Mouse (Mus musculus) kidney, postnatal 0 days (tissue): ENCODE data around the gene Tiam1. TPM values are rescaled to one million over a fixed set of nuclear protein-coding genes. Genes with fewer than 3 reads are reported as not detected.

Source experiments
- ATAC-seq: fragments of 200-750 bp; cut with Nextera tagmentation; replicated peaks from 2 replicates; pipeline ENCODE4 v1.8.0; 2017; ENCODE audit warnings: low read depth, moderate number of reproducible peaks, moderate TSS enrichment, moderate library complexity; ENCODE audit not compliant: low FRiP score
- DNase-seq: peaks from one replicate; pipeline ENCODE4 v3.0.0-alpha.2; 2016; ENCODE audit warnings: low spot score
- H3K27ac ChIP-seq: fragments of 300-500 bp; sonication (generic); 2 replicates; pipeline ENCODE4 v1.5.1; 2014; ENCODE audit warnings: mild to moderate bottlenecking
- H3K27me3 ChIP-seq: fragments of 300-500 bp; sonication (generic); 2 replicates; pipeline ENCODE4 v1.6.1; 2014; ENCODE audit warnings: low read length, mixed read lengths; ENCODE audit not compliant: insufficient read depth
- H3K36me3 ChIP-seq: fragments of 300-500 bp; sonication (generic); 2 replicates; pipeline ENCODE4 v1.6.1; 2014; ENCODE audit warnings: low read length, mixed read lengths; ENCODE audit not compliant: insufficient read depth
- H3K4me1 ChIP-seq: fragments of 300-500 bp; sonication (generic); replicated peaks from 2 replicates; pipeline ENCODE4 v1.6.1; 2014; ENCODE audit warnings: antibody characterized with exemption, low read length, mixed read lengths; ENCODE audit not compliant: insufficient read depth
- H3K4me2 ChIP-seq: fragments of 300-500 bp; sonication (generic); 2 replicates; pipeline ENCODE4 v1.6.1; 2014; ENCODE audit warnings: mild to moderate bottlenecking, low read length, moderate library complexity, mixed read lengths
- H3K4me3 ChIP-seq: fragments of 300-500 bp; sonication (generic); replicated peaks from 2 replicates; pipeline ENCODE4 v1.5.1; 2014; ENCODE audit warnings: low read depth, low read length
- H3K9ac ChIP-seq: fragments of 300-500 bp; sonication (generic); 2 replicates; pipeline ENCODE4 v1.6.1; 2014; ENCODE audit warnings: low read depth, low read length
- H3K9me3 ChIP-seq: fragments of 300-500 bp; sonication (generic); replicated peaks from 2 replicates; pipeline ENCODE4 v1.6.1; 2016; ENCODE audit warnings: low read length, inconsistent platforms, mixed read lengths
- CTCF ChIP-seq: IDR thresholded peaks from 2 replicates; pipeline ENCODE4 v1.5.1; 2016; ENCODE audit warnings: antibody characterized with exemption, low read depth, mild to moderate bottlenecking, moderate library complexity
- WGBS: fragments of 180-500 bp; shearing (Covaris S2); extraction: QIAGEN DNeasy Blood & Tissue Kit; methylation state at CpG from one replicate; pipeline ENCODE4 v1.1.7; 2014; 5-methylcytosine and 5-hydroxymethylcytosine counted together
- polyA plus RNA-seq: library from polyadenylated mRNA; unstranded; fragments of >200 nt; fragmentation: Nextera tagmentation; extraction: Ambion mirVana; gene quantifications from 2 replicates; pipeline ENCODE4 v1.2.1, GENCODE M21; 2015

Gene Tiam1
- polyA plus RNA-seq, 1 experiment from 2014 or later = 11.5 TPM

- Histone ChIP-seq H3K27me3 (no peaks in the 10 kb centered on the region), H3K9ac (no peak overlapping the region), H3K4me1 (no peaks in the 10 kb centered on the region), H3K27ac (no peak overlapping the region), H3K4me3 (no peak overlapping the region), H3K9me3 (no peaks in the 10 kb centered on the region), H3K4me2 (no peak overlapping the region), H3K36me3 (no peaks in the 10 kb centered on the region)
- peak; percentile 85 for ATAC-seq
- 62% methylated on average over 14 of the region's 14 CpGs for WGBS
- peak; percentile 55 for TF ChIP-seq CTCF
- peak; percentile 84 for DNase-seq
These were observed 90.6 kb downstream of the Tiam1 start for GRCm38 (mm10) chr16:90052905-90053519.

GRCm38 (mm10) chr16:90052409-90052808 lies 91.2 kb downstream of the Tiam1 start:
- no peak for TF ChIP-seq CTCF
- no peak for ATAC-seq
- no peak overlapping the region for H3K4me3 ChIP-seq
- DNase-seq = no peak
- no peaks in the 10 kb centered on the region for H3K4me1 ChIP-seq
- no peaks in the 10 kb centered on the region for H3K36me3 ChIP-seq
- no peak overlapping the region for H3K9ac ChIP-seq
- H3K27me3 ChIP-seq = no peaks in the 10 kb centered on the region
- H3K9me3 ChIP-seq = no peaks in the 10 kb centered on the region
- 62% methylated on average over 11 of the region's 11 CpGs for WGBS
- H3K27ac ChIP-seq = no peak overlapping the region
- no peak overlapping the region for H3K4me2 ChIP-seq

- TF ChIP-seq CTCF = no peak
- H3K4me3 ChIP-seq = no peak overlapping the region
- H3K4me1 ChIP-seq = no peaks in the 10 kb centered on the region
- no peaks in the 10 kb centered on the region for H3K9me3 ChIP-seq
- no peaks in the 10 kb centered on the region for H3K27me3 ChIP-seq
- ATAC-seq (no peak), DNase-seq (no peak)
- 89% methylated on average over 7 of the region's 7 CpGs for WGBS
- no peak overlapping the region for H3K4me2 ChIP-seq
- H3K9ac ChIP-seq = no peak overlapping the region
- H3K36me3 ChIP-seq = no peaks in the 10 kb centered on the region
- H3K27ac ChIP-seq = no peak overlapping the region
These were observed 92.5 kb downstream of the Tiam1 start for GRCm38 (mm10) chr16:90051051-90051450.

- Histone ChIP-seq H3K27me3 (no peaks in the 10 kb centered on the region), H3K4me3 (no peak overlapping the region), H3K9ac (no peak overlapping the region), H3K4me1 (no peaks in the 10 kb centered on the region), H3K9me3 (no peaks in the 10 kb centered on the region), H3K36me3 (no peaks in the 10 kb centered on the region), H3K4me2 (no peak overlapping the region), H3K27ac (no peak overlapping the region)
- no peak for TF ChIP-seq CTCF
- no peak for DNase-seq
- WGBS = 85% methylated on average over 6 of the region's 6 CpGs
- no peak for ATAC-seq
These were observed 95.7 kb downstream of the Tiam1 start for GRCm38 (mm10) chr16:90047841-90048240.

GRCm38 (mm10) chr16:90046494-90047158 lies 96.9 kb downstream of the Tiam1 start:
- peak overlapping the region; percentile 62 for H3K27ac ChIP-seq

GRCm38 (mm10) chr16:90045611-90046010 lies 98.0 kb downstream of the Tiam1 start:
- H3K9me3 ChIP-seq = no peaks in the 10 kb centered on the region
- no peak for ATAC-seq
- H3K27me3 ChIP-seq = no peaks in the 10 kb centered on the region
- H3K9ac ChIP-seq = no peak overlapping the region
- H3K4me2 ChIP-seq = no peak overlapping the region
- no peak overlapping the region for H3K4me3 ChIP-seq
- no peak overlapping the region for H3K27ac ChIP-seq
- H3K36me3 ChIP-seq = no peaks in the 10 kb centered on the region
- no peaks in the 10 kb centered on the region for H3K4me1 ChIP-seq
- no peak for TF ChIP-seq CTCF
- 95% methylated on average over 8 of the region's 8 CpGs for WGBS
- no peak for DNase-seq

More at GRCm38 (mm10) chr16:90046494-90047158, 96.9 kb downstream of the Tiam1 start:
- TF ChIP-seq CTCF = no peak
- DNase-seq (peak; percentile 79), ATAC-seq (no peak)
- H3K9me3 ChIP-seq = no peaks in the 10 kb centered on the region
- no peak overlapping the region for H3K4me2 ChIP-seq
- no peaks in the 10 kb centered on the region for H3K36me3 ChIP-seq
- 56% methylated on average over 12 of the region's 12 CpGs for WGBS
- H3K4me1 ChIP-seq = no peaks in the 10 kb centered on the region
- no peak overlapping the region for H3K9ac ChIP-seq
- no peak overlapping the region for H3K4me3 ChIP-seq
- H3K27me3 ChIP-seq = no peaks in the 10 kb centered on the region
